Mouse (Mus musculus): ENCODE data around the gene Litaf. TPM values are rescaled to one million over a fixed set of nuclear protein-coding genes. Genes with fewer than 3 reads are reported as not detected.

Gene Litaf
- total and polyA plus RNA-seq, 3 experiments, result 97.5 to 178 (median 154) TPM

DNA sequence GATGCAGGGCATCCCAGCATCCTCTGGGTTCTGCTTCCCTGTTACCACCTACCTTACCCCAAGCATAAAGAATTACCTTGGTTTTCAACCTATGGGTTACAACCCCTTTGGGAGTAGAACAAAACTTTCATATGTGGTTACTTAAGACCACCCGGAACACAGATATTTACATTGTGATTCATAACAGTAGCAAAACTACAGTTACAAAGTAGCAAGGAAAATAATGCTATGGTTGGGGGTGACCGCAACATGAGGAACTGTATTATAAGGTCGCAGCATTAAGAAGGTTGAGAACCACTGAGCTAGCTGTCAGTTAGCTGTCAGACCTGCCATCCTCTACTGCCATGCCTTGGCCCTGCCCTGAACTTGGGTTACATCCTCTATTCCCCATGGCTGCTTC is 2.7 kb upstream of the Litaf start (continued):
- TF ChIP-seq MXI1 (IDR thresholded peaks at IDR 0.05; ENCODE audit: low read depth, low read length) (no peak; the same call in 1 of the 2 replicates), GABPA (IDR thresholded peaks at IDR 0.05; ENCODE audit: insufficient replicate concordance, low read depth, low read length) (no peak), MAFK (IDR thresholded peaks at IDR 0.05; ENCODE audit: insufficient replicate concordance, low read length) (peak; percentile 85), TBP (conservative IDR thresholded peaks at IDR 0.05; ENCODE audit: low read depth, low read length) (no peak), POLR2AphosphoS2 (IDR thresholded peaks at IDR 0.05; ENCODE audit: low read depth, low read length) (no peak), MEF2A (IDR thresholded peaks at IDR 0.05; ENCODE audit: borderline replicate concordance, low read depth, low read length) (peak; percentile 49; the same call in 1 of the 2 replicates), KAT2A (IDR thresholded peaks at IDR 0.05; ENCODE audit: insufficient replicate concordance, low read length) (no peak), ETS1 (conservative IDR thresholded peaks at IDR 0.05; ENCODE audit: low read depth, low read length) (peak; percentile 77)

DNA sequence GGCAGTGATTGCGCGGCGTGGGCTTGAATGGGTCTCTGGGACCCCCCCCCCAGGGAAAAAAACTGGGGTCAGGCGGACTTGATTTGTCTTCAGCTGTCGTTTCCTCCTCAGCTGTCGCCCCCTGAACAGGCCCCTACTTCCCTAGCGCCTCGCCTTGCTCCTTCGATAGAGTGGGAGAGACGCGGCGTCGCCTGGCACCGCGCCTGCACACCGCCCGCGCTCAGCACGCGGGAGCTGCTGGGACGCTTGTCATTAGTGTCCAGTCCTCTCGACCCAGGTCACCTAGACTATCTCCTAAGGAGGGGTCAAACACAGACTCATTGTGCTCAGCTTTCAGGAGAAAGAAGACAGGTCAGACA is 855 bp upstream of the Litaf start:
- Histone ChIP-seq H3K9ac (ENCODE audit: insufficient read depth, low read depth) (peak overlapping the region; percentile 64), H3K36me3 (replicated peaks in 1 of 2; ENCODE audit: control insufficient read depth in 1 of 2, insufficient read depth in 1 of 2, low read length in 1 of 2) (peaks cover 3 to 20% of the 10 kb centered on the region in 2 experiments), H3K4me2 (ENCODE audit: insufficient read depth, low read depth, poor library complexity, severe bottlenecking) (peak overlapping the region; percentile 49), H3K4me3 (replicated peaks in 1 of 3; ENCODE audit: low read depth in 2 of 3, low read length in 2 of 3, poor library complexity in 1 of 3) (peak overlapping the region; percentile 54 to 74 (median 70)), H3K9me3 (replicated peaks; ENCODE audit: low read length) (no peaks in the 10 kb centered on the region), H3K27me3 (replicated peaks) (no peaks in the 10 kb centered on the region), H3K4me1 (ENCODE audit: control insufficient read depth in 1 of 2, insufficient read depth in 2 of 2) (peaks cover 45 to 85% of the 10 kb centered on the region in 2 experiments), H3K79me2 (replicated peaks; ENCODE audit: control insufficient read depth, extremely low read depth, insufficient read depth, poor library complexity, severe bottlenecking) (peaks cover 6% of the 10 kb centered on the region), H3K27ac (ENCODE audit: insufficient read depth, low read depth) (no peak overlapping the region)
- TF ChIP-seq HCFC1 (IDR thresholded peaks at IDR 0.05; ENCODE audit: low read depth, low read length) (no peak), MAX (IDR thresholded peaks at IDR 0.05; ENCODE audit: low read length) (peak; percentile 81; the same call in 1 of the 2 replicates), BHLHE40 (IDR thresholded peaks at IDR 0.05; ENCODE audit: low read depth, low read length) (peak; percentile 46)
- dilution Hi-C loops (cut with MboI; ENCODE audit: extremely low pct_ligation_motif_present, extremely low pct_unique_long_range_greater_than_20kb, low sequenced_read_pairs), result no loop called here
- peak; percentile 46 for DNase-seq (ENCODE audit: extremely low read depth)
- in situ Hi-C loops (cut with MboI; ENCODE audit: low pct_ligation_motif_present, low pct_unique_long_range_greater_than_20kb, low sequenced_read_pairs), result loop anchor here (5.0 kb wide), 1 partner anchor 35 kb away; no protein-coding TSS in a partner anchor

DNA sequence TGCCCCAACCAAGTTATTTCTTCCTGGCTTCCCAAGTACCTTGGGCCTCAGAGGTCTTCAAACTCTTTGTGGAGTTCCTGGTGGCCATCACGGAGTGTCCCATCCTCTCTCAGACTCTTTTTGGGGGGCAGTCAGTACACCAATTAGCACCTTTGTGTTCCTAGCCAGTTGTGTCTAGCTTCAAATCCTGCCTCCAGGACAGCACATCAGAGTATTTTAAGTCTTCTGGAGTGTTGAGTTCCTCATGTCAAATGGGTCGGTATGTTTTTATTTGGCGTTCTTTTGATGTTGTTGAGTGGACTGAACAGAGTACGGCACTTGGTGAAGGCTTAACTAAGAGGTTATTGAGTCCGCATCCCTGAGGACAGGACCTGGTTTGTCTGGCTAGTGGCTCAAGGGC is 526 bp downstream of the Litaf start:
- 0 out of 2 replicates have a peak, but pooled peaks have one; percentile 47 for TF ChIP-seq CHD1 (IDR thresholded peaks at IDR 0.05; ENCODE audit: low read depth, low read length)
- no peak for TF ChIP-seq GABPA (IDR thresholded peaks at IDR 0.05; ENCODE audit: insufficient replicate concordance, low read depth, low read length)
- H3K4me2 ChIP-seq (ENCODE audit: insufficient read depth, low read depth, poor library complexity, severe bottlenecking), result peak overlapping the region; percentile 48
- dilution Hi-C loops (cut with MboI; ENCODE audit: extremely low pct_ligation_motif_present, extremely low pct_unique_long_range_greater_than_20kb, low sequenced_read_pairs) (no loop called here), in situ Hi-C loops (cut with MboI; ENCODE audit: low pct_ligation_motif_present, low pct_unique_long_range_greater_than_20kb, low sequenced_read_pairs) (loop anchor here (5.0 kb wide), 1 partner anchor 37 kb away; no protein-coding TSS in a partner anchor)
- H3K27me3 ChIP-seq (replicated peaks), result no peaks in the 10 kb centered on the region
- peaks cover 0 to 17% of the 10 kb centered on the region in 2 experiments for H3K36me3 ChIP-seq (replicated peaks in 1 of 2; ENCODE audit: control insufficient read depth in 1 of 2, insufficient read depth in 1 of 2, low read length in 1 of 2)
- H3K4me1 ChIP-seq (ENCODE audit: control insufficient read depth in 1 of 2, insufficient read depth in 2 of 2), result peaks cover 50 to 86% of the 10 kb centered on the region in 2 experiments
- peak overlapping the region; percentile 41 for H3K9ac ChIP-seq (ENCODE audit: insufficient read depth, low read depth)
- DNase-seq (ENCODE audit: extremely low read depth), result no peak
- no peaks in the 10 kb centered on the region for H3K9me3 ChIP-seq (replicated peaks; ENCODE audit: low read length)
- no peak overlapping the region for H3K27ac ChIP-seq (ENCODE audit: insufficient read depth, low read depth)
- H3K4me3 ChIP-seq (replicated peaks in 1 of 3; ENCODE audit: low read depth in 2 of 3, low read length in 2 of 3, poor library complexity in 1 of 3), result peak overlapping the region; percentile 45 to 70 (median 70)
- no peaks in the 10 kb centered on the region; the same call in none of the 2 replicates for H3K79me2 ChIP-seq (replicated peaks; ENCODE audit: control insufficient read depth, extremely low read depth, insufficient read depth, poor library complexity, severe bottlenecking)
